Mouse (Mus musculus) hindbrain, embryonic 13.5 days (tissue): ENCODE results near the gene 2010111I01Rik. TPM values are rescaled to one million over a fixed set of nuclear protein-coding genes. Genes with fewer than 3 reads are reported as not detected.
"Not testable (repeated sequence)": the region's sequence is repeated elsewhere in the genome, so short reads cannot be mapped to it uniquely, and the experiment has no call there.

ENCODE experiments used
- ATAC-seq: fragments of 200-750 bp; cut with Nextera tagmentation; 2 replicates; pipeline ENCODE4 v1.8.0; 2017; ENCODE audit warnings: moderate TSS enrichment; ENCODE audit not compliant: low FRiP score
- H3K27ac ChIP-seq: fragments of 300-500 bp; sonication (generic); 2 replicates; pipeline ENCODE4 v1.5.1; 2015; ENCODE audit warnings: inconsistent platforms, mild to moderate bottlenecking, moderate library complexity
- H3K27me3 ChIP-seq: fragments of 300-500 bp; sonication (generic); 2 replicates; pipeline ENCODE4 v1.6.1; 2015; ENCODE audit warnings: mild to moderate bottlenecking, inconsistent platforms
- H3K36me3 ChIP-seq: fragments of 300-500 bp; sonication (generic); 2 replicates; pipeline ENCODE4 v1.6.1; 2015; ENCODE audit warnings: mild to moderate bottlenecking, inconsistent platforms
- H3K4me1 ChIP-seq: fragments of 300-500 bp; sonication (generic); replicated peaks from 2 replicates; pipeline ENCODE4 v1.6.1; 2015; ENCODE audit warnings: inconsistent platforms
- H3K4me2 ChIP-seq: fragments of 300-500 bp; sonication (generic); 2 replicates; pipeline ENCODE4 v1.6.1; 2015; ENCODE audit warnings: inconsistent platforms, mild to moderate bottlenecking, moderate library complexity
- H3K4me3 ChIP-seq: fragments of 300-500 bp; sonication (generic); 2 replicates; pipeline ENCODE4 v1.5.1; 2015; ENCODE audit warnings: mild to moderate bottlenecking, inconsistent platforms
- H3K9ac ChIP-seq: fragments of 300-500 bp; sonication (generic); 2 replicates; pipeline ENCODE4 v1.6.1; 2015; ENCODE audit warnings: mild to moderate bottlenecking, inconsistent platforms
- H3K9me3 ChIP-seq: fragments of 300-500 bp; sonication (generic); 2 replicates; pipeline ENCODE4 v1.6.1; 2016; ENCODE audit warnings: inconsistent platforms
- WGBS: fragments of 180-500 bp; shearing (Covaris S2); methylation state at CpG from one replicate; pipeline ENCODE4 v1.1.7; 2015; 5-methylcytosine and 5-hydroxymethylcytosine counted together
- polyA plus RNA-seq: library from polyadenylated mRNA; unstranded; fragments of >200 nt; fragmentation: Nextera tagmentation; extraction: Ambion mirVana; gene quantifications from 2 replicates; pipeline ENCODE4 v1.2.1, GENCODE M21; 2015

2010111I01Rik gene
- polyA plus RNA-seq: 35.7 and 36.5 TPM in 2 replicates

- WGBS: under 1% methylated on average over 41 of the region's 41 CpGs
- Histone ChIP-seq H3K27me3 (no peaks in the 10 kb centered on the region), H3K4me1 (peaks cover 8% of the 10 kb centered on the region), H3K4me2 (peak within 1 kb of the TSS; percentile 62), H3K4me3 (peak within 1 kb of the TSS; percentile 76), H3K9me3 (no peaks in the 10 kb centered on the region), H3K36me3 (peaks cover 6% of the 10 kb centered on the region; the same call in 1 of the 2 replicates), H3K27ac (peak within 1 kb of the TSS; percentile 53; the same call in 1 of the 2 replicates), H3K9ac (peak within 1 kb of the TSS; percentile 75)
- ATAC-seq: peak; percentile 94
These were observed at the start of gene 2010111I01Rik for GRCm38 (mm10) chr13:62964640-62965311. Gene 2010111I01Rik, plus strand, starts transcription at chr13:62964893.

GRCm38 (mm10) chr13:62916675-62917074 lies 48.0 kb upstream of the 2010111I01Rik start:
- no peak for ATAC-seq
- Histone ChIP-seq H3K36me3 (no peaks in the 10 kb centered on the region), H3K27me3 (no peaks in the 10 kb centered on the region), H3K9me3 (no peaks in the 10 kb centered on the region; the same call in 1 of the 2 replicates), H3K4me3 (no peak overlapping the region), H3K4me2 (no peak overlapping the region), H3K27ac (no peak overlapping the region), H3K4me1 (no peaks in the 10 kb centered on the region), H3K9ac (no peak overlapping the region)
- 81% methylated on average over 4 of the region's 4 CpGs for WGBS

DNA sequence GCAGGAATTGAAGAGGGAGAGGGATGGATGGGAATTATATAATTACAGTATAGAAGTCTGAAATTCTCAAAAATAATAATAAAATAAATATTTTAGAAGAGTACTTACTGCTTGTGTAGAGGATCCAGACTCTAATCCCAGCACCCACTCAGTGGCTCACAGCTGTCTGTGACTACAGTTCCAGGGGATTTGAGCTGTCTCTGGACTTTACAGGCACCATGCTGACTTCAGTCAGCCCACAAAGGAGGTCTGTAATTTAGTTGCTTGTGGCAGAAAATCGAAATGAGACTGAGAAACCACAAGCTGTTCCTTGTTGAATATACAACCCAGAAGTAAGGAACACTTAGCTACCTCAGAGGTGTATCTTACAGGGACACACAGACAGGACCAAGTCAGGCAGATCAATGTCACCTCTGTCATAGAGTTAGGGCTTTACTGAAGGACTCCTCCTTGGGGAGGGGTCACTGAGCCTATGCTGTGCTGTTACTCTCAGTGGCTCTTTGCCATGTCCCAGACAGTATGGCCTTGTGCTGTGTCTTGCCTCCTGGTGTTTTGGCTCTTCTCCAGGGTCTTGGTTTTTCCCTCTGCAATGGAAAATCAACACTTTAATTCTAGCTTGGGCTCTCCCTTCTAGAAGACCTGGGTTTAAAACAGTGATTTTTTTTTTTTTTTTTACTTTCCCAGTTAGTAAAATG lies 47.1 kb upstream of the 2010111I01Rik start:
- Histone ChIP-seq H3K4me3 (no peak overlapping the region), H3K9me3 (no peaks in the 10 kb centered on the region; the same call in 1 of the 2 replicates), H3K4me2 (no peak overlapping the region), H3K27ac (no peak overlapping the region), H3K9ac (no peak overlapping the region), H3K4me1 (no peaks in the 10 kb centered on the region), H3K27me3 (no peaks in the 10 kb centered on the region), H3K36me3 (no peaks in the 10 kb centered on the region)
- 70% methylated on average over 1 of the region's 1 CpGs for WGBS
- 0 out of 2 replicates have a peak, but pooled peaks have one; percentile 69 for ATAC-seq

GRCm38 (mm10) chr13:62919647-62920341 lies 44.9 kb upstream of the 2010111I01Rik start:
- H3K36me3 ChIP-seq: no peaks in the 10 kb centered on the region
- H3K4me3 ChIP-seq: no peak overlapping the region
- 43% methylated on average over 11 of the region's 11 CpGs for WGBS
- no peaks in the 10 kb centered on the region for H3K27me3 ChIP-seq
- H3K9me3 ChIP-seq: no peaks in the 10 kb centered on the region; the same call in 1 of the 2 replicates
- no peak overlapping the region for H3K9ac ChIP-seq
- no peak for ATAC-seq
- H3K27ac ChIP-seq: no peak overlapping the region
- no peak overlapping the region for H3K4me2 ChIP-seq
- no peaks in the 10 kb centered on the region for H3K4me1 ChIP-seq

- H3K4me2 ChIP-seq: no peak overlapping the region
- 84% methylated on average over 3 of the region's 3 CpGs for WGBS
- no peak overlapping the region for H3K4me3 ChIP-seq
- H3K27ac ChIP-seq: no peak overlapping the region
- ATAC-seq: no peak
- no peak overlapping the region for H3K9ac ChIP-seq
- H3K9me3 ChIP-seq: no peaks in the 10 kb centered on the region
- H3K27me3 ChIP-seq: no peaks in the 10 kb centered on the region
- H3K36me3 ChIP-seq: no peaks in the 10 kb centered on the region
- H3K4me1 ChIP-seq: no peaks in the 10 kb centered on the region
These were observed 42.0 kb upstream of the 2010111I01Rik start for GRCm38 (mm10) chr13:62922645-62923044.

GRCm38 (mm10) chr13:62923182-62923581 lies 41.5 kb upstream of the 2010111I01Rik start:
- no peak overlapping the region for H3K9ac ChIP-seq
- no peaks in the 10 kb centered on the region for H3K36me3 ChIP-seq
- 76% methylated on average over 8 of the region's 8 CpGs for WGBS
- no peaks in the 10 kb centered on the region for H3K9me3 ChIP-seq
- no peaks in the 10 kb centered on the region for H3K4me1 ChIP-seq
- no peak overlapping the region for H3K27ac ChIP-seq
- no peak overlapping the region for H3K4me3 ChIP-seq
- no peak for ATAC-seq
- H3K4me2 ChIP-seq: no peak overlapping the region
- H3K27me3 ChIP-seq: no peaks in the 10 kb centered on the region

DNA sequence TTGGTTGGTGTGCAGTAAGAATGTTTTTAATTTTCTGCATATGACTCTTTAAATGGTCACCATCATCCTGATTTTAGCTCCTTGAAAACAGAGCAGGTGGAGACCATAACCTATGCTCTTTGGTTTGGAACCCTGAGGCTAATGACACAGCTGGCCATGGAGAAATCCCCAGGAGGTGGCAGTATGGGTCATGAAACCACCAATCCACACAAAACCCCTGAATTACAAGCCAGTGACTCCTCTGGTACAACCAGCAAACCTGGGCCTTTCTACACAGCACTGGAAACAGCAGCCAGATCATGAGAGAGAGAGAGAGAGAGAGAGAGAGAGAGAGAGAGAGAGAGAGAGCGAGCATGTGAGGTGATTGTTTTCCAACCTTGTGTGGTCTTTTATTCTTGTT lies 38.2 kb upstream of the 2010111I01Rik start:
- Histone ChIP-seq H3K4me2 (no peak overlapping the region), H3K36me3 (no peaks in the 10 kb centered on the region), H3K27me3 (no peaks in the 10 kb centered on the region), H3K27ac (no peak overlapping the region), H3K9ac (no peak overlapping the region), H3K4me1 (no peaks in the 10 kb centered on the region), H3K9me3 (no peaks in the 10 kb centered on the region), H3K4me3 (no peak overlapping the region)
- WGBS: 77% methylated on average over 1 of the region's 1 CpGs
- ATAC-seq: no peak

DNA sequence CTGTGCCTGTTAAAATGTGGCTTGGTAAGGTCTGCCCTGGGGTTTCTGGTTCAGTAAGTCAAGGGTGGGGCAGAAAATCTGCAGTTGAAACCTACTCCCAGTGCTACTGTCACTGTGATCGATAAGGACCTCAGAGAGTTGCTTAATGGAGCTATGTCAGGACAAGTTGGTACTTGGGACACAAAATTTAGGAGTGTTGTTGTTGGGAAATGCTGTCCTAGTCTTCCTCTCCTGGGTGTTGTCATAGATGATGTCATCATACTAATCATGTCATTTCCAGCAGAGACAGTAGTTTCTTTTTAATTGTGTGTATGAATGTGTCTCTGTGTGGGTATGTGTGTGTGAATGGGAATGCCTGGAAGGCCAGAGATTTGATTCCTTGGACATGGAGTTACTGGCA lies 37.2 kb upstream of the 2010111I01Rik start:
- no peaks in the 10 kb centered on the region for H3K36me3 ChIP-seq
- WGBS: 95% methylated on average over 1 of the region's 1 CpGs
- no peak overlapping the region for H3K27ac ChIP-seq
- ATAC-seq: no peak
- no peak overlapping the region for H3K4me2 ChIP-seq
- H3K9ac ChIP-seq: no peak overlapping the region
- H3K9me3 ChIP-seq: no peaks in the 10 kb centered on the region
- no peak overlapping the region for H3K4me3 ChIP-seq
- no peaks in the 10 kb centered on the region for H3K4me1 ChIP-seq
- no peaks in the 10 kb centered on the region for H3K27me3 ChIP-seq

DNA sequence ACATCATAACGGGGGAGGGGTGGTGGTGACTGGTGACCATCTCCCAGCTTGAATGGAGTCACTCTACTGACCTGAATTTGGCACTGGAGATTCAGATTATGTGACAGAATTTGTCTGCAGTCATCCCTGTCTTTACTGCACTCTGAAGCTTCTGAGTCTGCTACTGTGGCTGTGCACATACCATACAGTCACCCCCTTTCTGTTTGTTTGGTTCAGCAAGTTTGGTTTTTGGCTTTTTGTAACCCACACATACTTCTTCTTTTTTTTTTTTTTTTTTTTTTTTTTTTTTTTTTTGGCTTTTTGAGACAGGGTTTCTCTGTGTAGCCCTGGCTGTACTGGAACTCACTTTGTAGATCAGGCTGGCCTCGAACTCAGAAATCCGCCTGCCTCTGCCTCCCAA lies 35.5 kb upstream of the 2010111I01Rik start:
- WGBS: 87% methylated on average over 3 of the region's 3 CpGs
- ATAC-seq: not testable (repeated sequence)

DNA sequence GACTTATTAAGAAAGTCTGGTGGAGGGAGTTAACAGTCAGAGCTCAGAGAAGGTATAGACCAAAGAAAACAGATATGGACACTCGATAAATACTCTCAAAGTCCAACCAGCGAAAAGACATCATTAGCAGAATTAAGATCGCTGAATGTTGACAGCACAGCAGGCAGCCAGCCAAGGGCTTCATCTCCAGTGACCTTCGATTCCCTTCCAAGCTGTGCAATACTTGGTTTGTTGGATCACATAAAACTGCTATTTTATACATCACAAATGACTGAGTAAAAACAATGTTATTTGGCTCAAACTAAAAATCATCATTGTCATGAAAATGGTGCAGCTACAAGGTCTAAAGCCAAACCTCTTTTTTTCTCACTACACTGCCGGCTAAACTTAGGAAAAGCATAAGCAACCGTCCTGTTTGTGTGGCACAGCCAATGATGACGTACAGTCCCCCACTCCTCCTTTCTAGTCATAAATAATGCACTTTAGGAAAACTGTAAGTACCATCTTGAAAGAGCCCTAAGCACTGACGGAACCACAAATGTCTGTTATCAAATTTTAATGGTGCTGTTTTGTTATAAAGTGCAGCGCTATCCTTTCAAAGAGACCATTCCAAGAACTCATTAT lies 34.8 kb upstream of the 2010111I01Rik start:
- Histone ChIP-seq H3K4me1 (no peaks in the 10 kb centered on the region), H3K4me2 (no peak overlapping the region), H3K4me3 (no peak overlapping the region), H3K27me3 (no peaks in the 10 kb centered on the region), H3K9ac (no peak overlapping the region), H3K36me3 (no peaks in the 10 kb centered on the region), H3K27ac (no peak overlapping the region), H3K9me3 (no peaks in the 10 kb centered on the region)
- 83% methylated on average over 9 of the region's 9 CpGs for WGBS
- no peak for ATAC-seq

More for the DNA sequence above, 35.5 kb upstream of the 2010111I01Rik start:
- not testable (repeated sequence) for H3K4me1 ChIP-seq, H3K9me3 ChIP-seq, H3K27me3 ChIP-seq, H3K4me3 ChIP-seq, H3K27ac ChIP-seq, H3K4me2 ChIP-seq, H3K36me3 ChIP-seq, H3K9ac ChIP-seq

DNA sequence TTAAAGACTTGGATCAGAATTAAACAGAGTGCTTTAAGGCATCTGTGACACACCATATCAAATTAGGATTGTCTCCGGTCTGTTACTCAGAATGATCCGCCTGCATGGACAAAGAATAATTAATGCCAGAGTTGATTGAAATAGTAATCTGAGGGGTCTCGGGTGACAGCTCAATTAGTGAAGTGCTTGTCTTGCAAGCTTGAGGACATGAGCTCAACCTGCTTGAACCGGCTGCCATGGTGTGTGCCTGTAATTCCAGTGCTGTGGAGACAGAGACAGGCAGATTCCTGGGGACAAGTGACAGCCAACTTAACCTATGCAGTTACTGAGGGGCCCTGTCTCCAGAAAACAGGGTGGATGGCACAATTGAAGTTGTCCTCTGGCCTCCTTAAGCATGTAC lies 32.2 kb upstream of the 2010111I01Rik start:
- no peaks in the 10 kb centered on the region for H3K27me3 ChIP-seq
- H3K9me3 ChIP-seq: no peaks in the 10 kb centered on the region
- no peak overlapping the region for H3K4me2 ChIP-seq
- H3K9ac ChIP-seq: no peak overlapping the region
- no peak for ATAC-seq
- no peaks in the 10 kb centered on the region for H3K36me3 ChIP-seq
- no peak overlapping the region for H3K4me3 ChIP-seq
- H3K27ac ChIP-seq: no peak overlapping the region
- H3K4me1 ChIP-seq: no peaks in the 10 kb centered on the region
- WGBS: 52% methylated on average over 4 of the region's 4 CpGs

DNA sequence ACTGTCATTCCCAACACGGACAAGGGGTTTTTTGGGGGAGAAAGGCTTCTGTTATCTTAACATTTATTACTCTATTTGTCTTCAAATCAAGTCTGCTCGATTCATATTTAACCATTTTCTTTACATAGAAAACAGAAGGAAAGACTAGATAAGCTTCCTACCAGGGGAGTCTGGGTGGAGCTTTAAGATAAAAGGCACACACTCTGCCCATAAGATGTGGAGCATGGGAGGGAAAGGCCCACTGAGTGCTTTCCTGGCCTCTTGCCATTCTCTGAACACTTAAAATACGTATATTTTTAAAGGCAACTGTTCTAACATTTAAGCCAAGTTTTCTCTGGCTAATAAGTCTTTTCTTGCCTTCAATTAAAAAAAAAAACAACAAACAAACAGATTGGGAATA lies 25.3 kb upstream of the 2010111I01Rik start:
- Histone ChIP-seq H3K27me3 (0 out of 2 replicates have a peak, but pooled peaks cover under 1% of the 10 kb centered on the region), H3K4me3 (no peak overlapping the region), H3K27ac (no peak overlapping the region), H3K9ac (no peak overlapping the region), H3K9me3 (no peaks in the 10 kb centered on the region), H3K4me1 (no peaks in the 10 kb centered on the region), H3K36me3 (no peaks in the 10 kb centered on the region), H3K4me2 (no peak overlapping the region)
- 75% methylated on average over 3 of the region's 3 CpGs for WGBS
- ATAC-seq: no peak
